Mouse (Mus musculus) lung, embryonic 15.5 days (tissue): ENCODE data around the gene Btbd8. TPM values are rescaled to one million over a fixed set of nuclear protein-coding genes. Genes with fewer than 3 reads are reported as not detected.

Experiments
- ATAC-seq: fragments of 200-750 bp; cut with Nextera tagmentation; 2 replicates; pipeline ENCODE4 v1.8.0; 2017; ENCODE audit warnings: moderate number of reproducible peaks, borderline replicate concordance; ENCODE audit not compliant: low FRiP score, low TSS enrichment; ENCODE audit errors: extremely low read depth
- H3K27ac ChIP-seq: fragments of 300-500 bp; sonication (generic); 2 replicates; pipeline ENCODE4 v1.5.1; 2015; ENCODE audit warnings: moderate library complexity, mild to moderate bottlenecking, inconsistent platforms
- H3K27me3 ChIP-seq: fragments of 300-500 bp; sonication (generic); 2 replicates; pipeline ENCODE4 v1.6.1; 2015; ENCODE audit warnings: inconsistent platforms
- H3K36me3 ChIP-seq: fragments of 300-500 bp; sonication (generic); 2 replicates; pipeline ENCODE4 v1.6.1; 2015; ENCODE audit warnings: inconsistent platforms
- H3K4me1 ChIP-seq: fragments of 300-500 bp; sonication (generic); 2 replicates; pipeline ENCODE4 v1.6.1; 2015; ENCODE audit warnings: inconsistent platforms
- H3K4me2 ChIP-seq: fragments of 300-500 bp; sonication (generic); 2 replicates; pipeline ENCODE4 v1.6.1; 2015; ENCODE audit warnings: inconsistent platforms, mild to moderate bottlenecking, moderate library complexity
- H3K4me3 ChIP-seq: fragments of 300-500 bp; sonication (generic); 2 replicates; pipeline ENCODE4 v1.5.1; 2015; ENCODE audit warnings: mild to moderate bottlenecking, inconsistent platforms
- H3K9ac ChIP-seq: fragments of 300-500 bp; sonication (generic); 2 replicates; pipeline ENCODE4 v1.6.1; 2015; ENCODE audit warnings: inconsistent platforms
- H3K9me3 ChIP-seq: fragments of 300-500 bp; sonication (generic); 2 replicates; pipeline ENCODE4 v1.6.1; 2016; ENCODE audit warnings: inconsistent platforms
- WGBS: fragments of 180-500 bp; shearing (Covaris S2); methylation state at CpG from one replicate; pipeline ENCODE4 v1.1.7; 2015; 5-methylcytosine and 5-hydroxymethylcytosine counted together
- polyA plus RNA-seq: library from polyadenylated mRNA; unstranded; fragments of >200 nt; fragmentation: Nextera tagmentation; extraction: Ambion mirVana; gene quantifications from 2 replicates; pipeline ENCODE4 v1.2.1, GENCODE M21; 2015

Gene Btbd8
- polyA plus RNA-seq, 1 experiment from 2014 or later: 4.8 TPM

- Histone ChIP-seq H3K4me1 (no peaks in the 10 kb centered on the region), H3K9me3 (no peaks in the 10 kb centered on the region), H3K27ac (no peak overlapping the region), H3K9ac (no peak overlapping the region), H3K36me3 (no peaks in the 10 kb centered on the region), H3K4me3 (no peak overlapping the region), H3K27me3 (no peaks in the 10 kb centered on the region), H3K4me2 (no peak overlapping the region)
- 86% methylated on average over 4 of the region's 4 CpGs for WGBS
- no peak for ATAC-seq
Measured at GRCm38 (mm10) chr5:107462147-107463076, 24.6 kb downstream of the Btbd8 start.

DNA sequence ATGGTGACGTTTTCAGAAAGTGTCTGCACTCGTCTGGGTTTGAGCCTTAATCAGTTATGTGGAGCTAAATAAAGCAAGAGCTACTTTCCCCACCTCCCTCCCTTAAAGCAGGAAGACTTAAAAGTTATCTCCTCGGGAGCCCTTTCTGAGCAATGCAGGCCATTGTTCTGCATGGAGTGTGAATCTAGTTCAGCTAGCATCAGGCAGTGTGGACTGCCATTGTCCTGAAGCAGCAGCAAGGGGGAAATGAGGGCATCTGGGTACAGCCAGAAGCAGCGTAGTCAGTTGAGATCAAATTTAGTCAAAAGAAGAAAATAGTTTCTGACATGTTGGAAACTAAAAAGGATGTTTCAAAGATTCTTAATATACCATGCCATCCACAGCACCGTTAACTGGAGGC is 28.7 kb downstream of the Btbd8 start:
- 60% methylated on average over 5 of the region's 5 CpGs for WGBS
- no peaks in the 10 kb centered on the region for H3K9me3 ChIP-seq
- H3K4me1 ChIP-seq: no peaks in the 10 kb centered on the region
- no peak overlapping the region for H3K4me3 ChIP-seq
- H3K36me3 ChIP-seq: peaks cover 6% of the 10 kb centered on the region; the same call in 1 of the 2 replicates
- H3K4me2 ChIP-seq: no peak overlapping the region
- no peaks in the 10 kb centered on the region for H3K27me3 ChIP-seq
- no peak for ATAC-seq
- H3K9ac ChIP-seq: no peak overlapping the region
- no peak overlapping the region for H3K27ac ChIP-seq

DNA sequence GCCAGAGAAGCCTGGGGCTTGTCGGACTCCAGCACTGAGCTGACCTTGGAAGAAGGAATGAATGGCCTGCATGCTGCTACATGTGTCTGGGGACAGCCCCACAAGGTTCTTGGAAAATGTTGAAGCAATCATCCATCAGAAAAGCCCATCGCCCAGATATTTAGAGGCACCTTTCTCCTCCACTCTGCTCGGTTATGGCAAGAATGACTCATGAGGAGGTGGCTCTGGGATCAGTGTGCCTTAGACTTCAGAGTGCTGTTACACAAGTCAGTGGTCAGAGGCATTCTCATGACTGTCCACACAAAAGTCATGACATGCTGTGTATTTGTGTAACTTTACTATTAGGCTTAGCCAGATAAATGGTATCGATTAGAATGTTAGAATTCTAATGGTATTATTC is 29.3 kb downstream of the Btbd8 start:
- no peak overlapping the region for H3K4me3 ChIP-seq
- H3K27ac ChIP-seq: no peak overlapping the region
- no peak for ATAC-seq
- peaks cover 7% of the 10 kb centered on the region; the same call in 1 of the 2 replicates for H3K36me3 ChIP-seq
- H3K4me2 ChIP-seq: no peak overlapping the region
- 77% methylated on average over 4 of the region's 4 CpGs for WGBS
- H3K4me1 ChIP-seq: no peaks in the 10 kb centered on the region
- H3K27me3 ChIP-seq: no peaks in the 10 kb centered on the region
- no peak overlapping the region for H3K9ac ChIP-seq
- H3K9me3 ChIP-seq: no peaks in the 10 kb centered on the region

- Histone ChIP-seq H3K9ac (no peak overlapping the region), H3K4me1 (no peaks in the 10 kb centered on the region), H3K4me2 (no peak overlapping the region), H3K9me3 (no peaks in the 10 kb centered on the region), H3K36me3 (peaks cover 7% of the 10 kb centered on the region; the same call in 1 of the 2 replicates), H3K27ac (no peak overlapping the region), H3K27me3 (no peaks in the 10 kb centered on the region), H3K4me3 (no peak overlapping the region)
- WGBS: 62% methylated on average over 10 of the region's 10 CpGs
- ATAC-seq: no peak
Measured at GRCm38 (mm10) chr5:107470600-107471329, 33.0 kb downstream of the Btbd8 start.

DNA sequence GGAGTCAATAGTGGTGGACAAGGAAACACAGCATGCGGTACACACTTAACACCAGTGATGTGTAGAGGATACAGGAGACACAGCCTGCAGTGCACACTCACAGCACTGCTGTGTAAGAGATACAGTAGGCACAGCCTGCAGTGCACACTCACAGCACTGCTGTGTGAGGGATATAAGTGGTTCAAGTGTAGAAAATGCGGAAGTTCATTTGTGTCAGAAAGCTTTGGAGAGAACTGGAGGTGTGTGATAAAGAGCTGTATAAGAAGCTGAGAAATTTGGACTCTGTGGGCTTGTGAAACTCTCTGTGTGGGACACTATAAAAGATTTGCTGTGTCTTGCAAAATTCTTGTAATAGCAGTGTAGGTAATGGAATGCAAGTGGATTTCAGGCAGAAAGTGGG is 42.4 kb downstream of the Btbd8 start:
- Histone ChIP-seq H3K9me3 (no peaks in the 10 kb centered on the region), H3K9ac (no peak overlapping the region), H3K4me3 (no peak overlapping the region), H3K27ac (no peak overlapping the region), H3K4me2 (no peak overlapping the region), H3K4me1 (no peaks in the 10 kb centered on the region), H3K27me3 (no peaks in the 10 kb centered on the region), H3K36me3 (no peaks in the 10 kb centered on the region)
- no peak for ATAC-seq
- 78% methylated on average over 2 of the region's 2 CpGs for WGBS

- no peak overlapping the region for H3K27ac ChIP-seq
- no peaks in the 10 kb centered on the region for H3K4me1 ChIP-seq
- no peak for ATAC-seq
- H3K4me2 ChIP-seq: no peak overlapping the region
- H3K36me3 ChIP-seq: 0 out of 2 replicates have a peak, but pooled peaks cover 4% of the 10 kb centered on the region
- no peaks in the 10 kb centered on the region for H3K27me3 ChIP-seq
- H3K9me3 ChIP-seq: no peaks in the 10 kb centered on the region
- no peak overlapping the region for H3K4me3 ChIP-seq
- 61% methylated on average over 4 of the region's 4 CpGs for WGBS
- H3K9ac ChIP-seq: no peak overlapping the region
Measured at GRCm38 (mm10) chr5:107488996-107489395, 51.2 kb downstream of the Btbd8 start.

- ATAC-seq: 0 out of 2 replicates have a peak, but pooled peaks have one; percentile 59
- WGBS: 66% methylated on average over 9 of the region's 9 CpGs
- Histone ChIP-seq H3K9me3 (no peaks in the 10 kb centered on the region), H3K4me2 (no peak overlapping the region), H3K27me3 (no peaks in the 10 kb centered on the region), H3K9ac (no peak overlapping the region), H3K4me1 (no peaks in the 10 kb centered on the region), H3K4me3 (no peak overlapping the region), H3K27ac (peak overlapping the region; percentile 41; the same call in 1 of the 2 replicates), H3K36me3 (0 out of 2 replicates have a peak, but pooled peaks cover 4% of the 10 kb centered on the region)
Measured at GRCm38 (mm10) chr5:107491036-107491435, 53.2 kb downstream of the Btbd8 start.

DNA sequence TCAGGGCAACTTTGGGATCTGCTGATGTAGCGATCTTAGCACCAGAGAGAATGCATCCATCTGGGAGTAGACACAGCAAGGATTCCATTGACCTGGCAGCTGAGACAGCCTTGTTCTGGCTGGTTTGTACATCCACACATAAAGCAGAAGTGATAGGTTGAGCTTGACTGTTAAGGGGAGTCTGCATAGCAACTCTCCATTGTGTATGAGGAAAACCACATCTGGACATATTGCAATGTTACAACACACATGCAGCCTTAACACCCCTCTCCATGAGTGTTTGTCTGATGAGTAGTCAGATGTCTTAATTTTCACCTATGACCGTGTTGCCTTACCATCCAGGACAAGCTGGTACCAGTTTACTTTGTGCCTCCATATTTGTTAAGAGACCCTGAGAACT is 54.7 kb downstream of the Btbd8 start:
- H3K4me3 ChIP-seq: no peak overlapping the region
- no peak overlapping the region for H3K27ac ChIP-seq
- WGBS: 86% methylated on average over 2 of the region's 2 CpGs
- no peak overlapping the region for H3K4me2 ChIP-seq
- H3K27me3 ChIP-seq: no peaks in the 10 kb centered on the region
- H3K4me1 ChIP-seq: no peaks in the 10 kb centered on the region
- H3K9me3 ChIP-seq: no peaks in the 10 kb centered on the region
- H3K9ac ChIP-seq: no peak overlapping the region
- no peak for ATAC-seq
- H3K36me3 ChIP-seq: 0 out of 2 replicates have a peak, but pooled peaks cover 4% of the 10 kb centered on the region

DNA sequence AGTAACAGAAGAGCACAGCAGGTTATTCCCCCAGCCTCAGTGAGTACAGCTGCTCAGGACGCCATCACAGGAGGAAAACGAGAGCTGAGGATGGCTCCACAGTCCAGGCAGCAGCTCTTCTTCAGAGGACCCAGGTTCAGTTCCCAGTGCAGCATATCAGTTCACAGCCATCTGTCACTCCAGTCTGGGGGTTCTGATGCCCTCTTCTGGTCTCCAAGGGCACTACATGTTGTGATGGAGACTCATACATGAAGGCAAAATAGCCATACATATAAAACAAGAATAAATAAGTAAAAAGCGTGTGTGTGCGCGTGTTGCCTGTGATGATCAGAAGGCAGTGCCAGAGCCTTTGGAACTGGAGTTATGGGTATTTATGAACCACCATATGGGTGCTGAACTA is 57.0 kb downstream of the Btbd8 start:
- Histone ChIP-seq H3K4me2 (no peak overlapping the region), H3K9me3 (no peaks in the 10 kb centered on the region), H3K4me1 (no peaks in the 10 kb centered on the region), H3K27ac (no peak overlapping the region), H3K36me3 (0 out of 2 replicates have a peak, but pooled peaks cover 4% of the 10 kb centered on the region), H3K27me3 (no peaks in the 10 kb centered on the region), H3K9ac (no peak overlapping the region), H3K4me3 (no peak overlapping the region)
- WGBS: 97% methylated on average over 5 of the region's 5 CpGs
- ATAC-seq: no peak

- H3K27me3 ChIP-seq: no peaks in the 10 kb centered on the region
- no peak overlapping the region for H3K9ac ChIP-seq
- no peak overlapping the region for H3K4me2 ChIP-seq
- ATAC-seq: no peak
- WGBS: 86% methylated on average over 2 of the region's 2 CpGs
- H3K27ac ChIP-seq: no peak overlapping the region
- 0 out of 2 replicates have a peak, but pooled peaks cover 4% of the 10 kb centered on the region for H3K36me3 ChIP-seq
- no peak overlapping the region for H3K4me3 ChIP-seq
- H3K4me1 ChIP-seq: no peaks in the 10 kb centered on the region
- no peaks in the 10 kb centered on the region for H3K9me3 ChIP-seq
Measured at GRCm38 (mm10) chr5:107496047-107496446, 58.2 kb downstream of the Btbd8 start.

GRCm38 (mm10) chr5:107497519-107498501 is 60.0 kb downstream of the Btbd8 start:
- H3K4me1 ChIP-seq: no peaks in the 10 kb centered on the region
- H3K4me3 ChIP-seq: no peak overlapping the region
- H3K4me2 ChIP-seq: no peak overlapping the region
- H3K27ac ChIP-seq: no peak overlapping the region
- no peak for ATAC-seq
- no peaks in the 10 kb centered on the region for H3K36me3 ChIP-seq
- no peaks in the 10 kb centered on the region for H3K9me3 ChIP-seq
- no peak overlapping the region for H3K9ac ChIP-seq
- 72% methylated on average over 10 of the region's 10 CpGs for WGBS
- no peaks in the 10 kb centered on the region for H3K27me3 ChIP-seq
